Mouse (Mus musculus): Measurements from ENCODE around the gene Robo2. TPM values are rescaled to one million over a fixed set of nuclear protein-coding genes. Genes with fewer than 3 reads are reported as not detected.

Robo2 gene
- total and polyA plus RNA-seq, 2 experiments from 2014 or later: 1.7 to 10.6 TPM

DNA sequence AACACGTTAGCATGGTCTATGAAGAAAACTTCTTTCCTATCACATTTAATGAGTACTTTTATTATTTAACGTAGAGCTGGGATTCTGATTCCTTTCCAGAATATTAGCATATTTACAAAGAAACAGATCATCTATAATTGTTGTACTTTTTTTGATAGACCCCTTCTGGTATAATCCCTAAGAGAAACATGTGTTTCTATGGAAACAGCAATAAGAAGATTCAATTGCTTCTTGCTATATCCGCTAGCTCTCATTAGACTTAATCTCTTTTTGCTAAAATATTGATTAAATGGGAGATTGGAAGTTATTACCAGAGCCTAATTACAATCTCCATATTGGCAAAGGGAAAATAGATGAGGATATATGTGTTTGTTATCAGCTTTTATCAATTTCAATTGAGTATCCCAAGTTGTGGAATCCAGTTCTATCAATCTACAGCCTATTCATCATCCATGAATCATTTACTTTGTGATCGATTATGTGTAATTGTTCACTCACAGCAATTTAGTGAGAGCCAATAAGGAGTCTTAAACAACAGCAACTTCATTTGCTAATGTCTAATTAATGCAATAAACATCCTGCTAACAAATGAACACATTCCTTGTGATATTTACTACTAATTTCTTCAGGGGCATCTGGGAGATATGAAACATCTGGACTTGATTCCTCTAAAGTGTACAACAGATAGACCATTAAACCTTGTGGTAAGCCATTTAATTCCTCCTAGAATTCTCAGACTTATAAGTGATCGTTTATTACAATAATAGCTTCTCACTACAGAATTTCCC lies 472.0 kb downstream of the Robo2 start:
- Histone ChIP-seq H3K9ac (replicated peaks; ENCODE audit: low read depth, low read length) (no peak overlapping the region), H3K4me1 (ENCODE audit: control insufficient read depth, insufficient read depth) (no peaks in the 10 kb centered on the region), H3K27me3 (ENCODE audit: control insufficient read depth, insufficient read depth, low read length) (no peaks in the 10 kb centered on the region), H3K4me3 (ENCODE audit: low read depth, low read length) (no peak overlapping the region), H3K36me3 (replicated peaks; ENCODE audit: control insufficient read depth, insufficient read depth, low read length) (no peaks in the 10 kb centered on the region), H3K4me2 (ENCODE audit: low read depth, low read length) (no peak overlapping the region), H3K9me3 (replicated peaks; ENCODE audit: control insufficient read depth, low read length) (no peaks in the 10 kb centered on the region), H3K27ac (ENCODE audit: low read depth) (no peak overlapping the region)
- no peak for TF ChIP-seq CTCF (IDR thresholded peaks at IDR 0.05; ENCODE audit: low read depth)
- no peak for TF ChIP-seq EP300 (IDR thresholded peaks at IDR 0.05; ENCODE audit: low read depth)
- no peak for DNase-seq (ENCODE audit: low spot score)
- ATAC-seq (ENCODE audit: insufficient read depth, low read depth): no peak
- WGBS: 80% methylated on average over 5 of the region's 5 CpGs

DNA sequence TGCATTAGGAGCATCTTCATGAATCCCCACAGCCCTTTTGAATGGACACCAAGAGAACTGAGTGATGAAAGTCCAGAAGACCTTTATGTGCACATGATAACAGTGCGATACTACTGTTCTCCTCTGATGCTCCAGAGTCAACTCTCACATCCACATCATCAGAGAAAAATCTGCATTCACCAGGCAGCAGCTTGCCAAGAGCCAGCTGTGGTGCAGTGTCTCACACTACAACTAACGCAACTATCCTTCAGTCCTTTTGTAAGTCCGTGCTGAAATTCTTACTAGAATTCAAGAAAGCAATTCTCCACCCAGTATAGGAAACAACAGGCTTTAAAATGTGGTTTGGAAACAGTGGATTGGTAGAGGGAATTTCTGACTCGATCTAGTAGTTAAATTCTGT lies 481.3 kb downstream of the Robo2 start:
- Histone ChIP-seq H3K9ac (replicated peaks; ENCODE audit: low read depth, low read length) (no peak overlapping the region), H3K27me3 (ENCODE audit: control insufficient read depth, insufficient read depth, low read length) (no peaks in the 10 kb centered on the region), H3K36me3 (replicated peaks; ENCODE audit: control insufficient read depth, insufficient read depth, low read length) (no peaks in the 10 kb centered on the region), H3K4me1 (ENCODE audit: control insufficient read depth, insufficient read depth) (no peaks in the 10 kb centered on the region), H3K27ac (ENCODE audit: low read depth) (no peak overlapping the region), H3K9me3 (replicated peaks; ENCODE audit: control insufficient read depth, low read length) (no peaks in the 10 kb centered on the region), H3K4me3 (ENCODE audit: low read depth, low read length) (no peak overlapping the region), H3K4me2 (ENCODE audit: low read depth, low read length) (no peak overlapping the region)
- TF ChIP-seq EP300 (IDR thresholded peaks at IDR 0.05; ENCODE audit: low read depth) (no peak), CTCF (IDR thresholded peaks at IDR 0.05; ENCODE audit: low read depth) (no peak)
- WGBS: 79% methylated on average over 4 of the region's 4 CpGs
- DNase-seq (ENCODE audit: low spot score): no peak
- ATAC-seq (ENCODE audit: insufficient read depth, low read depth): no peak

DNA sequence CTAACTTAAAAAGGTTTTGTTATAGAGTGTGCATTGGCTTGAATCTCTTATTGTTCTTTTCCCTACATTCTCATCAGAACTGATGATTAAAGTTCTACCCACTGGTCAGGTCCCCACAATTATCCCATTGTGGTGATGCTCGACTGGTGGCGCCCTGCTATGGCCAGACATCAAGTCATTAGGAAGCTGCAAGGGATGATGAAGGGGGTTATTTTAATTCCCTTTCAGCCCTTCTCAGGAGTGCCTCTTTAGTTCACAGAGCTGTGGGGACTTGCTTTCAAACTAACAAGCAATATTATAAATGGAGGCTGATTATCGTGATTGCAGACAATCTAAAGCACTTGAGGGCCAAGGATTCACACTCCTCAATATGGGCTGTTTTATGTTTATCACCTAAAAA lies 484.1 kb downstream of the Robo2 start:
- no peak for DNase-seq (ENCODE audit: low spot score)
- Histone ChIP-seq H3K9ac (replicated peaks; ENCODE audit: low read depth, low read length) (no peak overlapping the region), H3K27me3 (ENCODE audit: control insufficient read depth, insufficient read depth, low read length) (no peaks in the 10 kb centered on the region), H3K36me3 (replicated peaks; ENCODE audit: control insufficient read depth, insufficient read depth, low read length) (no peaks in the 10 kb centered on the region), H3K4me2 (ENCODE audit: low read depth, low read length) (no peak overlapping the region), H3K4me1 (ENCODE audit: control insufficient read depth, insufficient read depth) (no peaks in the 10 kb centered on the region), H3K9me3 (replicated peaks; ENCODE audit: control insufficient read depth, low read length) (no peaks in the 10 kb centered on the region), H3K4me3 (ENCODE audit: low read depth, low read length) (no peak overlapping the region), H3K27ac (ENCODE audit: low read depth) (no peak overlapping the region)
- no peak for ATAC-seq (ENCODE audit: insufficient read depth, low read depth)
- TF ChIP-seq EP300 (IDR thresholded peaks at IDR 0.05; ENCODE audit: low read depth): no peak
- no peak for TF ChIP-seq CTCF (IDR thresholded peaks at IDR 0.05; ENCODE audit: low read depth)
- WGBS: 80% methylated on average over 3 of the region's 3 CpGs

DNA sequence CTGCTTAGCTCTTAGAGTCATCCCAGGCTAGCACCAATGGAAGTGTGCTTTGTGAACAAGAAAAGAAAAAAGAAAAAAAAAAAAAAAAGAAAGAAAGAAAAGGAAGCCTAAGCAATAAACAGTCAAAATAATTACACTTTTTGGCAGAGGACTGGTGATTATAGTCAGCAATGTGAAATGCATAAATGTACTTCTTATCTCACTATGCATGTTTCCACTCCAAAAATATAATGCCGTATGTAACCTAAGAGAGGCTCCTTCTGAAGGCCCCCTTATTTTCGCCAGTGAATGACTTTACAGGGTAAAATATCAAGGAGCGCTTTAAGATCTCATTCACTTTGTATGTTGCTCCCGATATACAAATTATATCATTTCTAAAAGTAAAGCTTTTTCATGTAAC lies 496.2 kb downstream of the Robo2 start:
- H3K4me3 ChIP-seq (ENCODE audit: low read depth, low read length): no peak overlapping the region
- no peak overlapping the region for H3K4me2 ChIP-seq (ENCODE audit: low read depth, low read length)
- ATAC-seq (ENCODE audit: insufficient read depth, low read depth): no peak
- H3K9me3 ChIP-seq (replicated peaks; ENCODE audit: control insufficient read depth, low read length): no peaks in the 10 kb centered on the region
- WGBS: 60% methylated on average over 4 of the region's 4 CpGs
- TF ChIP-seq CTCF (IDR thresholded peaks at IDR 0.05; ENCODE audit: low read depth) (no peak), EP300 (IDR thresholded peaks at IDR 0.05; ENCODE audit: low read depth) (no peak)
- H3K27me3 ChIP-seq (ENCODE audit: control insufficient read depth, insufficient read depth, low read length): no peaks in the 10 kb centered on the region
- no peaks in the 10 kb centered on the region for H3K36me3 ChIP-seq (replicated peaks; ENCODE audit: control insufficient read depth, insufficient read depth, low read length)
- no peaks in the 10 kb centered on the region for H3K4me1 ChIP-seq (ENCODE audit: control insufficient read depth, insufficient read depth)
- no peak for DNase-seq (ENCODE audit: low spot score)
- no peak overlapping the region for H3K9ac ChIP-seq (replicated peaks; ENCODE audit: low read depth, low read length)
- no peak overlapping the region for H3K27ac ChIP-seq (ENCODE audit: low read depth)

DNA sequence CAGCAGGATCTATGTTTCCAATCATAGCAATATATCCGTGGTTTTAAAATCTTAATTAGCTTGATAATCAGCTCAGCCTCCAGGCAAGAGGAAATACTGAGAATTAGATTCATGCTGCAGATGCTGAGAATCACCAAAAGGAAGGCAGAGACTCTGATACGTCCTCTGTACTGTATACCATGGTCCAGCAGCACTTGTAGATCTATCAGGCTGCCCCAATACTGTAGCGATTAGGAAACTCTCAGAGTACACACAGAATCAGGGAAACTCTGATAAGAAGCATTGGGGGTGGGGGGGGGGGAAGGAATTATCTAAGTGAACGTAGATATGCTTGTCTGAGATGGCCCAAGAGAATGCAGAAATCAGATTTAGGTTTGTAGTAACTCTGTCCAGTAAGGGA lies 496.7 kb downstream of the Robo2 start:
- no peaks in the 10 kb centered on the region for H3K9me3 ChIP-seq (replicated peaks; ENCODE audit: control insufficient read depth, low read length)
- H3K4me1 ChIP-seq (ENCODE audit: control insufficient read depth, insufficient read depth): no peaks in the 10 kb centered on the region
- 13% methylated on average over 4 of the region's 4 CpGs for WGBS
- H3K27me3 ChIP-seq (ENCODE audit: control insufficient read depth, insufficient read depth, low read length): no peaks in the 10 kb centered on the region
- DNase-seq (ENCODE audit: low spot score) (no peak), ATAC-seq (ENCODE audit: insufficient read depth, low read depth) (no peak)
- no peak for TF ChIP-seq EP300 (IDR thresholded peaks at IDR 0.05; ENCODE audit: low read depth)
- TF ChIP-seq CTCF (IDR thresholded peaks at IDR 0.05; ENCODE audit: low read depth): no peak
- no peak overlapping the region for H3K9ac ChIP-seq (replicated peaks; ENCODE audit: low read depth, low read length)
- H3K36me3 ChIP-seq (replicated peaks; ENCODE audit: control insufficient read depth, insufficient read depth, low read length): no peaks in the 10 kb centered on the region
- no peak overlapping the region for H3K27ac ChIP-seq (ENCODE audit: low read depth)
- H3K4me3 ChIP-seq (ENCODE audit: low read depth, low read length): no peak overlapping the region
- H3K4me2 ChIP-seq (ENCODE audit: low read depth, low read length): no peak overlapping the region

DNA sequence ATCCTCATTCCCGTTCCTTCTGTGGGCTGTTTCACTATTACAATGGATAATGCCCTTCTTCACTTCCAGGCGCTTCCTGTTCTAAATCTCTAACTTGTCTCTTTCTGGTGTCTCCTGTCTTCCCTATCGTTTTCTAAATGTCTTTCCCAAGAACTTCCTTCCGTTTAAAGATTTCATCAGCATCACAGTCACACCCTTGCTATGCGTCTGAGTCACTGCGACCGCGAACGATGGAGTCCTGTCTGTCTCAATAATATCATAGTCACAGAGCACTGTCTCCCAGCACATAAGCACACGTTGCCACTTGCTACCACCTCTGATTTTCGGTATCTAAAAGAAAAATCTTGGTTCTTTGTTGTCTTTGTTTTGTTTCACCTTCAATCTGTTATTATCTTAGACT lies 503.1 kb downstream of the Robo2 start:
- no peak for TF ChIP-seq CTCF (IDR thresholded peaks at IDR 0.05; ENCODE audit: low read depth)
- no peak for TF ChIP-seq EP300 (IDR thresholded peaks at IDR 0.05; ENCODE audit: low read depth)
- Histone ChIP-seq H3K4me3 (ENCODE audit: low read depth, low read length) (no peak overlapping the region), H3K9me3 (replicated peaks; ENCODE audit: control insufficient read depth, low read length) (no peaks in the 10 kb centered on the region), H3K27ac (ENCODE audit: low read depth) (no peak overlapping the region), H3K4me2 (ENCODE audit: low read depth, low read length) (no peak overlapping the region), H3K4me1 (ENCODE audit: control insufficient read depth, insufficient read depth) (no peaks in the 10 kb centered on the region), H3K27me3 (ENCODE audit: control insufficient read depth, insufficient read depth, low read length) (no peaks in the 10 kb centered on the region), H3K36me3 (replicated peaks; ENCODE audit: control insufficient read depth, insufficient read depth, low read length) (no peaks in the 10 kb centered on the region), H3K9ac (replicated peaks; ENCODE audit: low read depth, low read length) (no peak overlapping the region)
- 62% methylated on average over 11 of the region's 11 CpGs for WGBS
- no peak for DNase-seq (ENCODE audit: low spot score)
- no peak for ATAC-seq (ENCODE audit: insufficient read depth, low read depth)

Data from heart, postnatal 0 days (tissue).